Mouse (Mus musculus) MEL (cell line): Measurements from ENCODE around the gene Pde4b. TPM values are rescaled to one million over a fixed set of nuclear protein-coding genes. Genes with fewer than 3 reads are reported as not detected.

Experiments used
- DNase-seq: peaks from one replicate; pipeline ENCODE4 v3.0.0; 2011; ENCODE audit warnings: low read depth, low spot score
- H3K27ac ChIP-seq: 2 replicates; pipeline ENCODE4 v1.5.1; 2012; ENCODE audit warnings: low read depth, mild to moderate bottlenecking, control low read depth, low read length, moderate library complexity; ENCODE audit not compliant: control insufficient read depth
- H3K27me3 ChIP-seq, 2 experiments: fragments of 150-350 bp in 1 of 2; sonication (generic) in 1 of 2; 2 replicates each; pipeline ENCODE4 v1.6.1; 2012; ENCODE audit warnings: low read length in 2 of 2, mild to moderate bottlenecking in 2 of 2, improper control_type of control experiment in 1 of 2, moderate library complexity in 1 of 2; ENCODE audit not compliant: insufficient read depth in 2 of 2, control insufficient read depth in 1 of 2
- H3K36me3 ChIP-seq, 2 experiments: 2 replicates each; pipeline ENCODE4 v1.6.1; 2012 to 2014; ENCODE audit warnings: low read length in 2 of 2, improper control_type of control experiment in 1 of 2, inconsistent platforms in 1 of 2, mild to moderate bottlenecking in 1 of 2; ENCODE audit not compliant: insufficient read depth in 2 of 2, control insufficient read depth in 1 of 2
- H3K4me1 ChIP-seq, 2 experiments: fragments of 150-350 bp in 1 of 2; sonication (generic) in 1 of 2; 2 replicates each; pipeline ENCODE4 v1.6.1; 2012; ENCODE audit warnings: low read length in 2 of 2, improper control_type of control experiment in 1 of 2, mild to moderate bottlenecking in 1 of 2; ENCODE audit not compliant: insufficient read depth in 2 of 2, control insufficient read depth in 1 of 2
- H3K4me3 ChIP-seq, 2 experiments: fragments of 150-350 bp in 1 of 2; sonication (generic) in 1 of 2; 2 replicates each; pipeline ENCODE4 v1.5.1; 2012; ENCODE audit warnings: low read depth in 2 of 2, low read length in 2 of 2, mild to moderate bottlenecking in 2 of 2, moderate library complexity in 2 of 2, control low read depth in 1 of 2, improper control_type of control experiment in 1 of 2; ENCODE audit not compliant: control insufficient read depth in 1 of 2, insufficient read depth in 1 of 2
- H3K79me2 ChIP-seq: 2 replicates; pipeline ENCODE4 v1.6.1; 2012; ENCODE audit warnings: mild to moderate bottlenecking, low read length, moderate library complexity; ENCODE audit not compliant: control insufficient read depth, poor library complexity, insufficient read depth
- H3K9ac ChIP-seq: 2 replicates; pipeline ENCODE4 v1.6.1; 2012; ENCODE audit warnings: low read depth, mild to moderate bottlenecking, control low read depth, low read length, moderate library complexity; ENCODE audit not compliant: control insufficient read depth, poor library complexity, severe bottlenecking
- H3K9me3 ChIP-seq: fragments of 150-350 bp; sonication (generic); replicated peaks from 2 replicates; pipeline ENCODE4 v1.6.1; 2012; ENCODE audit warnings: mild to moderate bottlenecking, low read length, improper control_type of control experiment, moderate library complexity; ENCODE audit not compliant: insufficient read depth
- CHD2 ChIP-seq: IDR thresholded peaks from 2 replicates; pipeline ENCODE4 v1.6.1; 2011; ENCODE audit warnings: low read length, improper control_type of control experiment
- EP300 ChIP-seq, 2 experiments: IDR thresholded peaks; 2 replicates each; pipeline ENCODE4 v1.6.1; 2011; ENCODE audit warnings: improper control_type of control experiment in 2 of 2, low read length in 2 of 2, low read depth in 1 of 2, mild to moderate bottlenecking in 1 of 2
- HCFC1 ChIP-seq: IDR thresholded peaks from 2 replicates; pipeline ENCODE4 v1.6.1; 2012; ENCODE audit warnings: low read depth, mild to moderate bottlenecking, inconsistent platforms, low read length, improper control_type of control experiment, moderate library complexity
- KAT2A ChIP-seq: conservative IDR thresholded peaks from 2 replicates; pipeline ENCODE4 v1.6.1; 2012; ENCODE audit warnings: low read depth, low read length, improper control_type of control experiment, inconsistent platforms
- MAFK ChIP-seq: IDR thresholded peaks from 2 replicates; pipeline ENCODE4 v1.6.1; 2011; ENCODE audit warnings: low read depth, mild to moderate bottlenecking, low read length, improper control_type of control experiment, borderline replicate concordance
- MAX ChIP-seq: IDR thresholded peaks from 2 replicates; pipeline ENCODE4 v1.6.1; 2011; ENCODE audit warnings: low read length, improper control_type of control experiment
- MXI1 ChIP-seq: IDR thresholded peaks from 2 replicates; pipeline ENCODE4 v1.6.1; 2011; ENCODE audit warnings: mild to moderate bottlenecking, low read depth, low read length, improper control_type of control experiment
- MYB ChIP-seq: IDR thresholded peaks from 2 replicates; pipeline ENCODE4 v1.6.1; 2011; ENCODE audit warnings: mild to moderate bottlenecking, low read depth, low read length, improper control_type of control experiment
- POLR2AphosphoS5 ChIP-seq: IDR thresholded peaks from 2 replicates; pipeline ENCODE4 v1.6.1; 2012; ENCODE audit warnings: low read depth, borderline replicate concordance, mild to moderate bottlenecking, inconsistent platforms, low read length, moderate library complexity, mixed read lengths
- RAD21 ChIP-seq: IDR thresholded peaks from 2 replicates; pipeline ENCODE4 v1.6.1; 2011; ENCODE audit warnings: mild to moderate bottlenecking, low read depth, low read length, improper control_type of control experiment
- RCOR1 ChIP-seq: IDR thresholded peaks from 2 replicates; pipeline ENCODE4 v1.6.1; 2012; ENCODE audit warnings: low read depth, mild to moderate bottlenecking, inconsistent platforms, low read length, improper control_type of control experiment
- UBTF ChIP-seq: IDR thresholded peaks from 2 replicates; pipeline ENCODE4 v1.6.1; 2012; ENCODE audit warnings: low read depth, mild to moderate bottlenecking, inconsistent platforms, low read length, improper control_type of control experiment, moderate library complexity, borderline replicate concordance; ENCODE audit not compliant: insufficient read depth
- ZMIZ1 ChIP-seq: IDR thresholded peaks from 2 replicates; pipeline ENCODE4 v1.6.1; 2012; ENCODE audit warnings: low read depth, mild to moderate bottlenecking, inconsistent platforms, low read length, improper control_type of control experiment, moderate library complexity
- ZNF384 ChIP-seq: IDR thresholded peaks from 2 replicates; pipeline ENCODE4 v1.6.1; 2012; ENCODE audit warnings: low read depth, mild to moderate bottlenecking, inconsistent platforms, low read length, improper control_type of control experiment
- polyA plus RNA-seq, 2 experiments: library from polyadenylated mRNA; stranded (reverse) in 1 of 2; unstranded in 1 of 2; fragments of >175 nt in 1 of 2; fragments of >200 nt in 1 of 2; gene quantifications; 2 replicates each; pipeline versions ENCODE4 v1.2.1 to v1.2.4; 2012; ENCODE audit warnings: low replicate concordance in 2 of 2, low read depth in 1 of 2; ENCODE audit not compliant: insufficient read length in 2 of 2, insufficient read depth in 1 of 2, missing spikeins in 1 of 2
- total RNA-seq: library from RNA; depleted of rRNA; stranded (reverse); fragments of 300-350 nt; gene quantifications from 2 replicates; pipeline ENCODE4 v1.2.3, GENCODE M21; 2012

Gene Pde4b
- total and polyA plus RNA-seq, 3 experiments = 2.7 to 6.0 TPM; not detected in 1

- H3K9ac ChIP-seq = no peak overlapping the region
- TF ChIP-seq HCFC1 = no peak
- no peak for TF ChIP-seq MAX
- TF ChIP-seq UBTF = no peak
- TF ChIP-seq RAD21 = no peak
- TF ChIP-seq KAT2A = no peak
- no peak for TF ChIP-seq ZNF384
- no peak for TF ChIP-seq MAFK
- no peak overlapping the region for H3K27ac ChIP-seq
- H3K4me1 ChIP-seq = no peaks in the 10 kb centered on the region
- no peaks in the 10 kb centered on the region for H3K27me3 ChIP-seq
- no peak for DNase-seq
- no peaks in the 10 kb centered on the region for H3K79me2 ChIP-seq
- H3K36me3 ChIP-seq = no peaks in the 10 kb centered on the region
- H3K9me3 ChIP-seq = no peaks in the 10 kb centered on the region
- no peak overlapping the region for H3K4me3 ChIP-seq
Observed at GRCm38 (mm10) chr4:102095851-102096250, 8.5 kb downstream of the Pde4b start.

GRCm38 (mm10) chr4:102102241-102102640, 14.9 kb downstream of the Pde4b start:
- H3K79me2 ChIP-seq = no peaks in the 10 kb centered on the region
- H3K9ac ChIP-seq = no peak overlapping the region

GRCm38 (mm10) chr4:102104534-102105014, 17.2 kb downstream of the Pde4b start:
- H3K4me1 ChIP-seq = no peaks in the 10 kb centered on the region
- no peaks in the 10 kb centered on the region for H3K79me2 ChIP-seq
- no peaks in the 10 kb centered on the region for H3K27me3 ChIP-seq
- no peak overlapping the region for H3K27ac ChIP-seq
- no peak for TF ChIP-seq EP300 (IDR thresholded peaks at IDR 0.05; ENCODE audit: low read depth in 1 of 2, low read length in 2 of 2)
- TF ChIP-seq, all 39 proteins: peak for 0
- H3K9me3 ChIP-seq = no peaks in the 10 kb centered on the region
- H3K36me3 ChIP-seq = no peaks in the 10 kb centered on the region
- H3K4me3 ChIP-seq = no peak overlapping the region
- H3K9ac ChIP-seq = no peak overlapping the region
- DNase-seq = no peak

More at GRCm38 (mm10) chr4:102102241-102102640, 14.9 kb downstream of the Pde4b start:
- Histone ChIP-seq H3K36me3 (no peaks in the 10 kb centered on the region), H3K9me3 (no peaks in the 10 kb centered on the region), H3K27ac (no peak overlapping the region), H3K4me3 (no peak overlapping the region), H3K4me1 (no peaks in the 10 kb centered on the region), H3K27me3 (no peaks in the 10 kb centered on the region)
- no peak for DNase-seq
- no peak for TF ChIP-seq RCOR1
- TF ChIP-seq CHD2 = no peak

- no peak overlapping the region for H3K9ac ChIP-seq
- H3K4me1 ChIP-seq = no peaks in the 10 kb centered on the region
- H3K36me3 ChIP-seq = no peaks in the 10 kb centered on the region
- no peak overlapping the region for H3K27ac ChIP-seq
- no peak for DNase-seq
- H3K79me2 ChIP-seq = no peaks in the 10 kb centered on the region
- H3K27me3 ChIP-seq = no peaks in the 10 kb centered on the region
- no peaks in the 10 kb centered on the region for H3K9me3 ChIP-seq
- no peak for TF ChIP-seq MXI1
- TF ChIP-seq POLR2AphosphoS5 = no peak
- TF ChIP-seq MYB = no peak
- no peak for TF ChIP-seq ZMIZ1
- TF ChIP-seq, all 39 proteins: peak for 0
- no peak overlapping the region for H3K4me3 ChIP-seq
Observed at GRCm38 (mm10) chr4:102106771-102107170, 19.4 kb downstream of the Pde4b start.
